Comparison of ENCODE assay signal across 8 mouse cellular contexts in genomic region chr6:122804418-122804817, GRCm38 (mm10). TPM values are rescaled to one million over a fixed set of nuclear protein-coding genes. Genes with fewer than 3 reads are reported as not detected.
DNase-seq lines count a peak whose midpoint lies in the region; ATAC-seq lines count a peak whose summit lies in the region.

No protein-coding gene starts in this region.

- no peak overlapping the region for H3K27ac ChIP-seq in kidney, embryonic 14.5 days (ENCODE audit: low read depth, low read length)
- H3K27ac ChIP-seq in stomach, embryonic 14.5 days (ENCODE audit: low read length), result no peak overlapping the region

- H3K27me3 ChIP-seq in kidney, embryonic 14.5 days (ENCODE audit: control insufficient read depth, insufficient read depth, low read length), result peaks cover 7% of the 10 kb centered on the region
- no peaks in the 10 kb centered on the region for H3K27me3 ChIP-seq in stomach, embryonic 14.5 days (ENCODE audit: control insufficient read depth, insufficient read depth, low read length)

- H3K9ac ChIP-seq in kidney, embryonic 14.5 days (ENCODE audit: low read depth, low read length), result no peak overlapping the region
- H3K9ac ChIP-seq in stomach, embryonic 14.5 days (replicated peaks; ENCODE audit: low read depth, low read length), result no peak overlapping the region

- no peaks in the 10 kb centered on the region for H3K9me3 ChIP-seq in kidney, embryonic 14.5 days (ENCODE audit: control insufficient read depth, low read length)
- no peaks in the 10 kb centered on the region for H3K9me3 ChIP-seq in stomach, embryonic 14.5 days (ENCODE audit: control insufficient read depth, low read depth, low read length)

- H3K4me1 ChIP-seq in kidney, embryonic 14.5 days (ENCODE audit: control insufficient read depth, insufficient read depth, low read length), result no peaks in the 10 kb centered on the region
- peaks cover 4% of the 10 kb centered on the region; the same call in 1 of the 2 replicates for H3K4me1 ChIP-seq in stomach, embryonic 14.5 days (ENCODE audit: control insufficient read depth, insufficient read depth, low read length)

- WGBS in kidney, embryonic 14.5 days, result 26% methylated on average over 5 of the region's 5 CpGs
- WGBS in stomach, embryonic 14.5 days, result 18% methylated on average over 5 of the region's 5 CpGs

- intact Hi-C loops in heart, postnatal 36 days (cut with DNase I), result loop anchor here (5.0 kb wide), 1 partner anchor 33 kb away; no protein-coding TSS in a partner anchor
- intact Hi-C loops in left cerebral cortex, postnatal 14 days (cut with DNase I), result no loop called here

- H3K36me3 ChIP-seq in kidney, embryonic 14.5 days (ENCODE audit: control insufficient read depth, insufficient read depth, low read length), result no peaks in the 10 kb centered on the region
- H3K36me3 ChIP-seq in stomach, embryonic 14.5 days (ENCODE audit: control insufficient read depth, insufficient read depth, low read length), result no peaks in the 10 kb centered on the region

- no peak overlapping the region for H3K4me2 ChIP-seq in kidney, embryonic 14.5 days (replicated peaks; ENCODE audit: low read depth, low read length)
- H3K4me2 ChIP-seq in stomach, embryonic 14.5 days (replicated peaks; ENCODE audit: low read depth, low read length), result no peak overlapping the region

- peak; percentile 85 for DNase-seq in kidney, adult 18-20 months
- DNase-seq in adrenal gland, postnatal 25 days, result peak; percentile 78
- peak; percentile 70 for DNase-seq in embryo, embryonic 9.5 days (ENCODE audit: extremely low spot score)
- peak; percentile 80 to 89 for DNase-seq in heart, postnatal 36 days
- DNase-seq in left cerebral cortex, postnatal 14 days (ENCODE audit: low spot score in 2 of 2), result peak; percentile 87 to 90

- no peak for ATAC-seq in kidney, embryonic 14.5 days (ENCODE audit: low FRiP score, low TSS enrichment)
- peak; percentile 68 for ATAC-seq in megakaryocyte-erythroid progenitor cell, adult 5-6 weeks (replicated peaks; ENCODE audit: low FRiP score, low TSS enrichment, poor library complexity, severe bottlenecking)
- peak; percentile 20; the same call in 1 of the 2 replicates for ATAC-seq in stomach, embryonic 14.5 days (ENCODE audit: insufficient number of reproducible peaks, insufficient read depth, low FRiP score, low read depth)

- H3K4me3 ChIP-seq in kidney, embryonic 14.5 days (ENCODE audit: low read length), result no peak overlapping the region
- H3K4me3 ChIP-seq in stomach, embryonic 14.5 days (ENCODE audit: low read depth, low read length), result no peak overlapping the region

RNA-seq across cellular contexts. Expression of gene Slc2a3, which starts 3.0 kb away (rescaled TPM):
- polyA plus RNA-seq in kidney, embryonic 14.5 days (2014; fragmentation: Nextera tagmentation; extraction: Ambion mirVana), result 2.9 and 5.8 TPM in 2 replicates
- total RNA-seq in adrenal gland, postnatal 25 days (2021), result 4.8 and 7.9 TPM in 2 replicates
- total RNA-seq in heart, postnatal 36 days (2021), result 1 to 10 TPM; 1.6 to 2.0 TPM
- 100 to 1,000 TPM; 169 TPM for total RNA-seq in left cerebral cortex, postnatal 14 days (2021)
- total RNA-seq in megakaryocyte-erythroid progenitor cell, adult 5-6 weeks (2014; fragmentation: Nextera tagmentation), result 13.3 and 18.9 TPM in 2 replicates
- total RNA-seq in megakaryocyte-erythroid progenitor cell, adult 5-6 weeks (2017), result 21.5 and 26.2 TPM in 2 replicates
- 12.8 and 14.2 TPM in 2 replicates for polyA plus RNA-seq in stomach, embryonic 14.5 days (2014; fragmentation: Nextera tagmentation; extraction: Ambion mirVana)

RNA-seq across cellular contexts. Expression of gene Foxj2, which starts 15.3 kb away (rescaled TPM):
- 4.1 and 7.8 TPM in 2 replicates for polyA plus RNA-seq in kidney, embryonic 14.5 days (2014; fragmentation: Nextera tagmentation; extraction: Ambion mirVana)
- 22.0 and 22.8 TPM in 2 replicates for total RNA-seq in adrenal gland, postnatal 25 days (2021)
- total RNA-seq in heart, postnatal 36 days (2021), result 10 to 100 TPM; 33.4 to 34.7 TPM
- 10 to 100 TPM; 25.7 to 28.0 TPM for total RNA-seq in left cerebral cortex, postnatal 14 days (2021)
- 10.4 and 18.1 TPM in 2 replicates for total RNA-seq in megakaryocyte-erythroid progenitor cell, adult 5-6 weeks (2014; fragmentation: Nextera tagmentation)
- total RNA-seq in megakaryocyte-erythroid progenitor cell, adult 5-6 weeks (2017), result 4.3 and 11.3 TPM in 2 replicates
- 6.7 and 7.9 TPM in 2 replicates for polyA plus RNA-seq in stomach, embryonic 14.5 days (2014; fragmentation: Nextera tagmentation; extraction: Ambion mirVana)

RNA-seq across cellular contexts. Expression of gene C3ar1, which starts 51.5 kb away (rescaled TPM):
- 1.0 and 1.7 TPM in 2 replicates for polyA plus RNA-seq in kidney, embryonic 14.5 days (2014; fragmentation: Nextera tagmentation; extraction: Ambion mirVana)
- total RNA-seq in adrenal gland, postnatal 25 days (2021), result 1.9 and 3.0 TPM in 2 replicates
- total RNA-seq in heart, postnatal 36 days (2021), result 1 to 10 TPM; 3.0 to 5.0 TPM
- total RNA-seq in left cerebral cortex, postnatal 14 days (2021), result under 1 TPM; 0.57 to 0.59 TPM
- not detected in 2 replicates for total RNA-seq in megakaryocyte-erythroid progenitor cell, adult 5-6 weeks (2014; fragmentation: Nextera tagmentation)
- total RNA-seq in megakaryocyte-erythroid progenitor cell, adult 5-6 weeks (2017), result not detected in 2 replicates
- polyA plus RNA-seq in stomach, embryonic 14.5 days (2014; fragmentation: Nextera tagmentation; extraction: Ambion mirVana), result 2.9 and 3.1 TPM in 2 replicates

Comparison
In these comparisons a context has a peak if more than half of its experiments do, and no peak if none do; other contexts are left out.
1. RNA of gene Slc2a3, which starts 3.0 kb away (total RNA-seq): 169 TPM in left cerebral cortex, postnatal 14 days; 13.3 to 26.2 TPM in megakaryocyte-erythroid progenitor cell, adult 5-6 weeks, 4.8 to 7.9 TPM in adrenal gland, postnatal 25 days and 1.6 to 2.0 TPM in heart, postnatal 36 days; every median in the first group is over 4 times any median in the second.
2. Peak in every context shown above with its lines, with median percentiles within 50 percentile points of each other: DNase-seq.